Mouse (Mus musculus): ENCODE measurements around the gene Zfp248. TPM values are rescaled to one million over a fixed set of nuclear protein-coding genes. Genes with fewer than 3 reads are reported as not detected.

The Zfp248 gene
- polyA plus RNA-seq (2021) = 5.8 TPM

DNA sequence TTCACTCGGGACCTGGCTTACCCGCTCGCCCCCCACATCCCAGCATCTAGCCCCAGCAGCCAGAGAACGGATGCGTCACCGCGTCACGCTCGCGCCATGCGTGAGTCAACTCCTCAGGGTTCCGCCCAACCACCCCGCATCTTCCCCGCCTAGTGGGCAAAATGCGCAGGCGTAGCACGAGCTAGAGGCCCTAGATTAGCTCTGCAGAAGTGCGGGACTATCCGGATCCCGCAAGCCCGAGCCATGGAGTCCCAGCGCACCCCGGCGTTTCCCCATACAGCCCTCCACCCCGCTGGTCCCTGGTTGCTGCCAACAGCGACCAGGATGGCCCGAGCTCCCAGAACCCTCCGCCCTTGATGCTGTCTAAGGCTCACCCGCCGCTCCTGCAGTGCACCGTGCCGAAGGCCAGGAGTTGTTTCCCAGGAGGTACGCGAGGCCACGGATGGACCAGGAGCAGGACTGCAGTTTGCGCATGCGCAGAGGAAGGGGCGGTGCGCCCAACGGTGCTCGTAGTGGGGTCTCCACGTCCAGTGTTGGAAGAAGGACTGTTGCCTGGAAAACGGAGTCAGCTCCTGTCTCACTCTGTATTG lies at the start of gene Zfp248:
Gene Zfp248, minus strand, starts transcription at position 487 of the 590 bp plus-strand sequence.
- POLR2A ChIA-PET = interaction anchor here (0.5 to 1.3 kb wide), 4 partner anchors 13 to 35 kb away, joined by 3 to 5 read pairs (median 3); partner anchors contain the start of gene Bms1
- ATAC-seq = peak; percentile 93
- in situ Hi-C loops (cut with MboI; ENCODE audit: low pct_unique_long_range_greater_than_20kb) = no loop called here
- DNase-seq (ENCODE audit: low read depth, low spot score) = no peak
- no peaks in the 10 kb centered on the region for H3K27me3 ChIP-seq
- CTCF ChIA-PET = no interaction called here
- peak; percentile 37 for TF ChIP-seq CTCF (IDR thresholded peaks at IDR 0.05)

GRCm38 (mm10) chr6:118499010-118499409 lies 43.7 kb upstream of the Zfp248 start:
- no peak for TF ChIP-seq CTCF (IDR thresholded peaks at IDR 0.05)

DNA sequence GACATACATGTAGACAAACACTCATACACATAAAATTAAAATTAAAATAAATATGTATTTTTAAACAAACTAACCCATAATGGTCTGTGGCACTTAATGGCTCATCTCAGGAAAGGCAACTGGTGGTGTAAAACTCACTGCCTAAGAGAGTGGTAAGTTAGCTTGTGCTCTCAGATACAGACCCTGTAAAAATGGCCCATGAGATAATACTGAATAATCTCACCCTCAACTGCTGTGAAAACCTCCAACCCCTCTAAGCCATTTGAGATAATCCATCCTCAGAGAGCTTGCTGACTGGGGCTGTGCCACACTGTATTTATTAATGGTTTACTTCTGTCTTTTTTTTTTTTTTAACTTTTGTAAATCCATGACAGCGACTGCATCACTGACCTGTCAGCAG lies 26.8 kb upstream of the Zfp248 start:
- ATAC-seq (no peak), DNase-seq (ENCODE audit: low read depth, low spot score) (no peak)
- CTCF ChIA-PET = no interaction called here
- no peaks in the 10 kb centered on the region for H3K27me3 ChIP-seq
- TF ChIP-seq CTCF (IDR thresholded peaks at IDR 0.05) = no peak
- POLR2A ChIA-PET = no interaction called here
- in situ Hi-C loops (cut with MboI; ENCODE audit: low pct_unique_long_range_greater_than_20kb) = no loop called here

More at GRCm38 (mm10) chr6:118499010-118499409, 43.7 kb upstream of the Zfp248 start:
- ChIA-PET POLR2A (no interaction called here), CTCF (no interaction called here)
- in situ Hi-C loops (cut with MboI; ENCODE audit: low pct_unique_long_range_greater_than_20kb) = no loop called here
- ATAC-seq = no peak
- no peaks in the 10 kb centered on the region for H3K27me3 ChIP-seq
- no peak for DNase-seq (ENCODE audit: low read depth, low spot score)

- in situ Hi-C loops (cut with MboI; ENCODE audit: low pct_unique_long_range_greater_than_20kb) = no loop called here
- no peak for TF ChIP-seq CTCF (IDR thresholded peaks at IDR 0.05)
- DNase-seq (ENCODE audit: low read depth, low spot score) = no peak
- CTCF ChIA-PET = no interaction called here
- no peaks in the 10 kb centered on the region for H3K27me3 ChIP-seq
- peak; percentile 79 for ATAC-seq
- POLR2A ChIA-PET = interaction anchor here (0.6 kb wide), 1 partner anchor 24 kb away, joined by 3 read pairs; no protein-coding TSS in a partner anchor
Observed at GRCm38 (mm10) chr6:118478957-118479708, 23.8 kb upstream of the Zfp248 start, which contains the start of gene Zfp9. Gene Zfp9 (minus strand): TSS chr6:118479320.

DNA sequence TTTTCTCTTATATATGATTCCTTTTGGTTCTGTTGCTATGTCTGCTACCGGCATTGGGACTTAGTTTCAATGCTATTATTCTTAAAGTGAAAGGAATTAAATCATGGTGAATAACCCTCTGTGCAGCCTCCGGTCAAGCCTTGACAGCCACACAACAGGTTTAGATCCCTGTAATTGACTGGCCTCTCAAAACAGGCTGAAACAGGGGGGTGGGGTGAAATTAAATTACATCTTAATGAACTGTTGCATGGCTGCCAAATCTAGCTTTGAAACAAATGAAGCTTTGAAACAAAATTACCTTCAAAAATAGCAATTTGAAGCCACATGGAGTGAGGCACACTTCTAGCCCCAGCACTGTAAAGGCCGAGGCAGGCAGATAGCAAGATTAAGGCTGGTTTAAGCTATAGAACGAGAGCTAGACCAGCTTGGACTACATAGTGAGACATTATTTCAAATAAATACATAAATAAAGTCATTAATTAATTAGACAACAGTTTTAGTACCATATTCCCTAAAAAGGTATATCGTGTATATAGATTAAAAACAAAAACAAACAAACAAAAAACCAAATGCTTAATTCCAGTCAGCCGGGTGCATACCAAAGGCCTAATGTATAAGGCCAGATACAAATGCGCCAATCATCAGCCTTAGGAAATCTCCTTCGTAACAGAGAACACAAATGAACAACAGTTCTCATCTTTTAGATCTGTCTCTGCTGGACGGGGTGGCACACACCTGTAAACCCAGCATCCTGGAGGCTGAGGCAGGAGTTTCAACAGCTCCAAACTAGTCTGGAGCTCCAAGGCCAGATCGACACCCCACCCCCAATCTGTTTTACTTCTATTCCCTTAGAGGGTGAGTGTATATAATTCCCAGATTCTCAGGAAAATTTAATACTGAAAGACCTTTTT lies 22.8 kb upstream of the Zfp248 start:
- TF ChIP-seq CTCF (IDR thresholded peaks at IDR 0.05) = no peak
- no peak for ATAC-seq
- in situ Hi-C loops (cut with MboI; ENCODE audit: low pct_unique_long_range_greater_than_20kb) = no loop called here
- CTCF ChIA-PET = no interaction called here
- no peaks in the 10 kb centered on the region for H3K27me3 ChIP-seq
- DNase-seq (ENCODE audit: low read depth, low spot score) = no peak
- POLR2A ChIA-PET = interaction anchor here (0.7 kb wide), 1 partner anchor 183 kb away, joined by 3 read pairs; no protein-coding TSS in a partner anchor

GRCm38 (mm10) chr6:118462069-118462705 lies 6.9 kb upstream of the Zfp248 start:
- ChIA-PET CTCF (no interaction called here), POLR2A (no interaction called here)
- DNase-seq (ENCODE audit: low read depth, low spot score) (no peak), ATAC-seq (no peak)
- H3K27me3 ChIP-seq = no peaks in the 10 kb centered on the region
- in situ Hi-C loops (cut with MboI; ENCODE audit: low pct_unique_long_range_greater_than_20kb) = no loop called here
- TF ChIP-seq CTCF (IDR thresholded peaks at IDR 0.05) = no peak

- TF ChIP-seq CTCF (IDR thresholded peaks at IDR 0.05) = no peak
- in situ Hi-C loops (cut with MboI; ENCODE audit: low pct_unique_long_range_greater_than_20kb) = no loop called here
- ATAC-seq (no peak), DNase-seq (ENCODE audit: low read depth, low spot score) (no peak)
- no peaks in the 10 kb centered on the region for H3K27me3 ChIP-seq
- POLR2A ChIA-PET = interaction anchor here (0.8 kb wide), 1 partner anchor 38 kb away, joined by 3 read pairs; the partner anchor contains the start of gene Bms1
- CTCF ChIA-PET = interaction anchor here (1.6 kb wide), 1 partner anchor 26 kb away, joined by 3 read pairs; no protein-coding TSS in a partner anchor
Observed at GRCm38 (mm10) chr6:118457726-118458125, 2.4 kb upstream of the Zfp248 start.

DNA sequence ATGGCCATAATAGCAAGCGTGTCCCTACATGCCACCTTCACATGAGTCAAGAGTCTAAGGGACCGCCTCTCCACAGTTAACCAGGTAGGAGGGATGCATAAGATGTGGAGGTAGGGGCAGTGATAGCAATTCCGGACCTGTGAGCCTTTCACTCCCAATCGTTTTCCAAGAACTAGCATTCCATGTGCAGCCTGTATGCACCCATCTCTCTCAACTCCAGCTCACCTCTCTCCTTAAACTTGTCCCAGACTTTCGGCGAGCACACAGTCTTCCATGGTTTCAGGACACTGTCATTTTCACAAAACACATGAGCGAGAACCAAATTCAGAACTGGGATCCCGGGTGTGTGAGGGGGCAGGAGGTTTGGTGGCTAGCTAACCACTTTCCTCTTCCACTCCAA lies 876 bp downstream of the Zfp248 start:
- no peak for TF ChIP-seq CTCF (IDR thresholded peaks at IDR 0.05)
- no peaks in the 10 kb centered on the region for H3K27me3 ChIP-seq
- DNase-seq (ENCODE audit: low read depth, low spot score) (no peak), ATAC-seq (no peak)
- ChIA-PET POLR2A (interaction anchor here (0.5 to 0.7 kb wide), 3 partner anchors 12 to 78 kb away, joined by 3 read pairs; no protein-coding TSS in a partner anchor), CTCF (no interaction called here)
- in situ Hi-C loops (cut with MboI; ENCODE audit: low pct_unique_long_range_greater_than_20kb) = no loop called here

DNA sequence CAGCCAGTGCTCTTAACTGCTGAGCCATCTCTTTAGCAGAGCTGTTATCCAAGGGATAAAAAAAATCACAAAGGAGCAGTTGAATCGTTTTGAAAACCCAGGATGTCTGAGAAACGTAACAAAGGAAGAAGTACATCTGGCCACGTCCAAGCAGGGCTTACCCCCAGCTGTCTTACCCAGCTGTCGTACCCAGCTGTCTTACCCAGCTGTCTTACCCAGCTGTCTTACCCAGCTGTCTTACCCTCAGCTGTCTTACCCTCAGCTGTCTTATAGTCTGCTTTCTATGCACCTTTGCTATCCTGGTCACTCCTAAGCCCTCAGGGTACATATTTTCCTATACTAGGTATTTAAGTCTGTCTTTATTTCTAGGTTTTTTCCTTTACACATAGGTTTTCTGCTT lies 23.8 kb downstream of the Zfp248 start:
- TF ChIP-seq CTCF (IDR thresholded peaks at IDR 0.05) = no peak
- ATAC-seq = no peak

DNA sequence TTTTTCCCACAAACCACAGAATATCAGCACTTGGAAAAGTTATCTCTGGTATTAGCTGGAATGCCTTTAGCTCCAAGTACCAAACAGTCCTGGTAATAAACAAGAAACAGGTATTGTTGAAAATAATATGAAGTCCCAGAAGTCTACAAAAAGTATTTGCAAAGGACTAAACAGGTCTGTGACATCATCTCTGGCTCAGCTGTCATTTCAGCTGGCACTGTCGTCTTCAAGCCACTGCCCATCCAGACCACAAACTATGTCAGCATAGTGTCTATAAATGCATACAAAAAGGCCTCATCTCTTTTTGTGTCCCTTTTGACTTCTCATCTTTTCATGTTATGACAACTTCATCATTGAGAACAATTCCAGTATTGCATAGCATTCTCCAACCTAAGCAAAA lies 28.7 kb downstream of the Zfp248 start:
- no peaks in the 10 kb centered on the region for H3K27me3 ChIP-seq
- CTCF ChIA-PET = no interaction called here
- TF ChIP-seq CTCF (IDR thresholded peaks at IDR 0.05) = no peak
- POLR2A ChIA-PET = interaction anchor here (0.7 kb wide), 1 partner anchor 230 kb away, joined by 3 read pairs; no protein-coding TSS in a partner anchor
- in situ Hi-C loops (cut with MboI; ENCODE audit: low pct_unique_long_range_greater_than_20kb) = no loop called here
- DNase-seq (ENCODE audit: low read depth, low spot score) = no peak
- ATAC-seq = no peak

More for the DNA sequence above, 23.8 kb downstream of the Zfp248 start:
- in situ Hi-C loops (cut with MboI; ENCODE audit: low pct_unique_long_range_greater_than_20kb) = no loop called here
- no peak for DNase-seq (ENCODE audit: low read depth, low spot score)
- CTCF ChIA-PET = no interaction called here
- no peaks in the 10 kb centered on the region for H3K27me3 ChIP-seq
- POLR2A ChIA-PET = interaction anchor here (0.6 kb wide), 1 partner anchor 355 kb away, joined by 3 read pairs; no protein-coding TSS in a partner anchor
